Mouse (Mus musculus): ENCODE results near the gene Rcan2.

GRCm38 (mm10) chr17:43802414-43802813 lies 1.3 kb downstream of the Rcan2 start:
- no peak for TF ChIP-seq CTCF (IDR thresholded peaks at IDR 0.05; ENCODE audit: insufficient read depth, low read depth, low read length)
- TF ChIP-seq POLR2A (IDR thresholded peaks at IDR 0.05; ENCODE audit: insufficient read depth, low read depth, low read length), result no peak

Data from olfactory bulb, adult 2 months (tissue).